Mouse (Mus musculus) erythroblast, embryonic 14.5 days (primary cell): Measurements from ENCODE around the gene Pla1a.

Experiments used
- GATA1 ChIP-seq: IDR thresholded peaks from 2 replicates; pipeline ENCODE4 v1.6.1; 2012; ENCODE audit warnings: low read length, inconsistent platforms, mixed read lengths
- TAL1 ChIP-seq: IDR thresholded peaks from 3 replicates; pipeline ENCODE4 v1.6.1; 2012; ENCODE audit warnings: low read length, inconsistent platforms, mixed read lengths

GRCm38 (mm10) chr16:38432498-38433425, at the start of gene Pla1a:
- no peak for TF ChIP-seq GATA1
- no peak for TF ChIP-seq TAL1
